Mouse (Mus musculus) heart, postnatal 0 days (tissue): ENCODE results near the gene Gm38100. TPM values are rescaled to one million over a fixed set of nuclear protein-coding genes. Genes with fewer than 3 reads are reported as not detected.

Source experiments
- ATAC-seq: fragments of 200-750 bp; cut with Nextera tagmentation; 2 replicates; pipeline ENCODE4 v1.8.0; 2017; ENCODE audit warnings: low read depth, moderate number of reproducible peaks, moderate library complexity; ENCODE audit not compliant: insufficient read depth
- DNase-seq: peaks from one replicate; pipeline ENCODE4 v3.0.0-alpha.2; 2016; ENCODE audit warnings: low spot score
- H3K27ac ChIP-seq: fragments of 300-500 bp; sonication (generic); 2 replicates; pipeline ENCODE4 v1.5.1; 2014; ENCODE audit warnings: low read depth, mild to moderate bottlenecking
- H3K27me3 ChIP-seq: fragments of 300-500 bp; sonication (generic); 2 replicates; pipeline ENCODE4 v1.6.1; 2014; ENCODE audit warnings: low read length, mixed read lengths; ENCODE audit not compliant: control insufficient read depth, insufficient read depth
- H3K36me3 ChIP-seq: fragments of 300-500 bp; sonication (generic); replicated peaks from 2 replicates; pipeline ENCODE4 v1.6.1; 2014; ENCODE audit warnings: low read length, mixed read lengths; ENCODE audit not compliant: control insufficient read depth, insufficient read depth
- H3K4me1 ChIP-seq: fragments of 300-500 bp; sonication (generic); 2 replicates; pipeline ENCODE4 v1.6.1; 2014; ENCODE audit warnings: antibody characterized with exemption; ENCODE audit not compliant: control insufficient read depth, insufficient read depth
- H3K4me2 ChIP-seq: fragments of 300-500 bp; sonication (generic); 2 replicates; pipeline ENCODE4 v1.6.1; 2014; ENCODE audit warnings: low read depth, mild to moderate bottlenecking, low read length, moderate library complexity
- H3K4me3 ChIP-seq: fragments of 300-500 bp; sonication (generic); 2 replicates; pipeline ENCODE4 v1.5.1; 2014; ENCODE audit warnings: low read depth, low read length
- H3K9ac ChIP-seq: fragments of 300-500 bp; sonication (generic); replicated peaks from 2 replicates; pipeline ENCODE4 v1.6.1; 2014; ENCODE audit warnings: low read depth, low read length, mixed read lengths
- H3K9me3 ChIP-seq: fragments of 300-500 bp; sonication (generic); replicated peaks from 2 replicates; pipeline ENCODE4 v1.6.1; 2016; ENCODE audit warnings: low read length; ENCODE audit not compliant: control insufficient read depth
- CTCF ChIP-seq: IDR thresholded peaks from 2 replicates; pipeline ENCODE4 v1.5.1; 2016; ENCODE audit warnings: antibody characterized with exemption, control low read depth, low read depth
- EP300 ChIP-seq: IDR thresholded peaks from 2 replicates; pipeline ENCODE4 v1.6.1; 2016; ENCODE audit warnings: antibody characterized with exemption, low read depth
- WGBS: fragments of 180-500 bp; shearing (Covaris S2); extraction: QIAGEN DNeasy Blood & Tissue Kit; methylation state at CpG from one replicate; pipeline ENCODE4 v1.1.7; 2014; 5-methylcytosine and 5-hydroxymethylcytosine counted together
- polyA plus RNA-seq: library from polyadenylated mRNA; unstranded; fragments of >200 nt; fragmentation: Nextera tagmentation; extraction: Ambion mirVana; gene quantifications from 2 replicates; pipeline ENCODE4 v1.2.1, GENCODE M21; 2015
- total RNA-seq: library from RNA; depleted of rRNA; stranded (reverse); fragments of >200 nt; gene quantifications from 2 replicates; pipeline ENCODE4 v1.2.3, GENCODE M21; 2014; ENCODE audit warnings: low replicate concordance

Gm38100 gene
- total and polyA plus RNA-seq, 2 experiments from 2014 or later = 0.12 TPM; not detected in 1

DNA sequence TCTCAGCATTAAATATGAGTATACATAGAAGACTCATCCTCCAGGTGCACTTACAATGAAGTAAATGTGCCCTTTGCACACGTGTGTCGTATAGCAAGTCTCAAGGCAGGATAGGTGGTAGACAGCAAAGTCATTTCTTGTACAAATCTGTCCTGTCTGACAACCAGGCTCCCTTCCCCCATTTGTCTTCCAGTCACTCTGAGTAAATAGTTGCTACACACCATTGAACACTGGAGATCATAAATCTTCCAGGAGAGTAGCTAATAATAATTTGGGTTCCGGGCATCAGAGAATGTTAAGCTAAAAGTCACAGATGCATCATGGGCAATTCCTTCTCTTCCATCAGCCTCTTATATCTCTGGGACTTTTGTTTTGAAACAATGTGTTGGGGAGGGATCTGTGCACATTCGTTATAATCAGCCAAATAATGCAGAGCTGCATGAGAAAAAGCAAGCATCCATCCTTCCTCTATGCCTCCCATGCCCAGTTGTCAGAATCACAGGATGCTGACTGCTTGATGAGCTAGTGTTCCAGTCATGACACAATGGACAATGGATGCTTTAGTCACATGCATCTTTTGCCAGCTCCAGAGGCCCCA, 26.7 kb downstream of the Gm38100 start:
- no peaks in the 10 kb centered on the region for H3K4me1 ChIP-seq
- no peaks in the 10 kb centered on the region for H3K27me3 ChIP-seq
- 66% methylated on average over 4 of the region's 4 CpGs for WGBS
- no peak for TF ChIP-seq EP300
- no peak for TF ChIP-seq CTCF
- H3K4me3 ChIP-seq = no peak overlapping the region
- no peak for ATAC-seq
- H3K9me3 ChIP-seq = no peaks in the 10 kb centered on the region
- no peaks in the 10 kb centered on the region for H3K36me3 ChIP-seq
- H3K9ac ChIP-seq = no peak overlapping the region
- no peak overlapping the region for H3K4me2 ChIP-seq
- H3K27ac ChIP-seq = no peak overlapping the region
- no peak for DNase-seq

DNA sequence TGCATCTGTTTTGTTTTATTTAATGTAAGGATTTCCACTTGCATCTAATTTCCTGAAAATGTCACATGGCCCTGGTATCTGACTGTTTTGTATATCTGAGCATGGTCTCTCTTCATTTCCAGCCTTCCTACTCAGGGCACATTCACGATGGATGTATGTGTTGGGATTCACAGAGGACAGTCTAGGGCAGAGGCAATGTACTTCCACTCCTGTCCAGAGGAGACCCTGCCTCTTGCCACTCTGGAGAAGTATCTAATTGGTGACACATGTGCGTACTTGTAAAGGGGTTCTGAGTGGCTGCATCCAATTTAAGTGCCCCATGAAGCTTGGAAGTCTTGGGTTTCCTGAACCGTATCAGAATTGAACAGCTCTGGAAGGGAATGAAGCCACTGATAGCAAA, 30.3 kb downstream of the Gm38100 start:
- Histone ChIP-seq H3K27me3 (no peaks in the 10 kb centered on the region), H3K9ac (no peak overlapping the region), H3K36me3 (no peaks in the 10 kb centered on the region), H3K27ac (no peak overlapping the region), H3K4me1 (no peaks in the 10 kb centered on the region), H3K4me3 (no peak overlapping the region), H3K4me2 (no peak overlapping the region), H3K9me3 (no peaks in the 10 kb centered on the region)
- TF ChIP-seq EP300 (no peak), CTCF (no peak)
- DNase-seq (no peak), ATAC-seq (no peak)
- WGBS = 80% methylated on average over 3 of the region's 3 CpGs

DNA sequence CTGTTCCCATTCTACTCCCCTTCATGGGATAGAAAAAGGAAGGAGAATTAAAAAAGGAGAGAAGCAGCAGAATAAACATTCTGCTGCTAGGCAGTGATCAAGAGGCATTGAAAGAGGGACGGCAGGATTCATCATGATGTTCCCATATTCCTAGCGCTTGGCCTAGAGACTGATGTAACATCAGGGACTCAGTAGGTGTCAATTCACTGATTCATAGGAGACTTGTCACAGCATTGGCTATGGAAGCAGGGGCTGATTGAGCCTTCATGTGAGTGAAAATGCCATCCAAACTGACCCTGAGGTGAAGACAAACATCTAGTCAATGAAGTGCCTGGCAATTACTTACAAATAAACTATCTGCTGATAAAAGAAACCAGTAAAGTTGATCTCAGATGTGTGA, 30.7 kb downstream of the Gm38100 start:
- Histone ChIP-seq H3K4me2 (no peak overlapping the region), H3K9ac (no peak overlapping the region), H3K4me1 (no peaks in the 10 kb centered on the region), H3K9me3 (no peaks in the 10 kb centered on the region), H3K27me3 (no peaks in the 10 kb centered on the region), H3K27ac (no peak overlapping the region), H3K4me3 (no peak overlapping the region), H3K36me3 (no peaks in the 10 kb centered on the region)
- WGBS = 90% methylated on average over 2 of the region's 2 CpGs
- TF ChIP-seq CTCF (no peak), EP300 (no peak)
- ATAC-seq = no peak
- no peak for DNase-seq

- 61% methylated on average over 2 of the region's 2 CpGs for WGBS
- Histone ChIP-seq H3K4me3 (no peak overlapping the region), H3K36me3 (no peaks in the 10 kb centered on the region), H3K27me3 (no peaks in the 10 kb centered on the region), H3K4me1 (no peaks in the 10 kb centered on the region), H3K9me3 (no peaks in the 10 kb centered on the region), H3K27ac (no peak overlapping the region), H3K4me2 (no peak overlapping the region), H3K9ac (no peak overlapping the region)
- TF ChIP-seq CTCF (no peak), EP300 (no peak)
- ATAC-seq (no peak), DNase-seq (no peak)
Observed at GRCm38 (mm10) chr1:175961786-175962185, 41.7 kb downstream of the Gm38100 start.

DNA sequence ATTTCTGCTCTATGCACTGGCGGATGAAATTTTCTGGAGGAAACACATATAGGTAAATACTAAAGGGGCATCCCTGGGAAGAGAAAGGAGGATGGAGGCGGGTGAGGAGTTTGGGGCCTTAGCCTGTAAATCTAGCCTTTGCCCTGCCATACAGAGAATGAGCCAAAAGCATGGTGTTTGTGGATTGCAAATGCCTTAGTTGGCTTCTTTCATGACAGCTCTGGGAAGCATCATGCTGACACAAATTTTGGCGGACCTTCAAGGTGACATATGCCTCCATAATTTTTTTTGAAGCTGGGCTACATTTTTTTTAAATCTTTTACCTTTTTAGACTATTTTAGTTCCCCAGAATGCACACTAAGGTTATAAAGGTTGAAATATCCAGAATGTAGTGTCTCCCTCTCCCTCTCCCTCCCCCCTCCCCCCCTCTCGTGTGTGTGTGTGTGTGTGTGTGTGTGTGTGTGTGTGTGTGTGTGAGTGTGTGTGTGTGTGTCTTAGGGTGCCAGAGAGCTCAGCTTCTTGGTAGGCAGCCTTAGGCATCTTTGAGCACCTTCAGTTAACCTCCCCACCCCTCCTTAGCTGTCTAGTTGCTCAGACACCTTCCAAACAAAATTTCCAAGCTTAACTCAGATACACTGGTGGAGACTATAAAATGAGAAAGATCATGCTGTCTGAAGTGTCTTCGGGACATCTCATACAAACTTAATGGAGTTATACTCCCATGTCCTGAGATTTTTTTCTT, 47.0 kb downstream of the Gm38100 start:
- H3K27ac ChIP-seq = no peak overlapping the region
- H3K4me1 ChIP-seq = no peaks in the 10 kb centered on the region
- no peaks in the 10 kb centered on the region for H3K36me3 ChIP-seq
- TF ChIP-seq EP300 (no peak), CTCF (no peak)
- no peaks in the 10 kb centered on the region for H3K9me3 ChIP-seq
- DNase-seq (no peak), ATAC-seq (no peak)
- no peak overlapping the region for H3K4me2 ChIP-seq
- WGBS = 81% methylated on average over 4 of the region's 5 CpGs
- no peak overlapping the region for H3K4me3 ChIP-seq
- H3K27me3 ChIP-seq = no peaks in the 10 kb centered on the region
- no peak overlapping the region for H3K9ac ChIP-seq
